Mouse (Mus musculus) small intestine, adult 10 weeks (tissue): Measurements from ENCODE around the gene Bbs4. TPM values are rescaled to one million over a fixed set of nuclear protein-coding genes. Genes with fewer than 3 reads are reported as not detected.

ENCODE experiments used
- polyA plus RNA-seq: library from polyadenylated mRNA; stranded (reverse); fragments of 350-450 nt; fragmentation: Illumina TruSeq; extraction: RNeasy Lipid Tissue Mini Kit (QIAGEN cat#74804); gene quantifications from one replicate; pipeline ENCODE4 v1.2.3, GENCODE M21; 2014; ENCODE audit warnings: low replicate concordance

Bbs4 gene
- 5.8 TPM for polyA plus RNA-seq

GRCm38 (mm10) chr9:59353253-59353639, at the start of gene Bbs4:
TSS of gene Bbs4 (minus strand) at chr9:59353508.

GRCm38 (mm10) chr9:59290957-59291687, 62.2 kb downstream of the Bbs4 start, which contains the start of gene Adpgk:
TSS of gene Adpgk (plus strand) at chr9:59291558.

Other genes starting within 250 kb of the Bbs4 start
- gene Adpgk, start 62.0 kb downstream of the Bbs4 start, polyA plus RNA-seq: 11.9 TPM
- gene Arih1, start 133.1 kb upstream of the Bbs4 start, polyA plus RNA-seq: 84.8 TPM
- gene Hexa, start 186.0 kb upstream of the Bbs4 start, polyA plus RNA-seq: 13.8 TPM
- 0.78 TPM for gene Tmem202, start 186.3 kb upstream of the Bbs4 start, polyA plus RNA-seq
- 0.41 TPM for gene Celf6, start 224.4 kb upstream of the Bbs4 start, polyA plus RNA-seq